Mouse (Mus musculus) cortical plate, adult 2 months (tissue): ENCODE results near the gene Kcnk5.

Experiments
- CTCF ChIP-seq: fragments of 200-500 bp; IDR thresholded peaks from 2 replicates; pipeline ENCODE4 v1.5.1; 2011; ENCODE audit warnings: mild to moderate bottlenecking, control low read depth, low read length; ENCODE audit not compliant: insufficient read depth; ENCODE audit errors: extremely low read depth
- POLR2A ChIP-seq: fragments of 200-500 bp; IDR thresholded peaks from 2 replicates; pipeline ENCODE4 v1.6.1; 2011; ENCODE audit warnings: mild to moderate bottlenecking, low read length, control low read depth; ENCODE audit not compliant: insufficient read depth; ENCODE audit errors: extremely low read depth

GRCm38 (mm10) chr14:20154937-20155336 is 26.7 kb downstream of the Kcnk5 start:
- TF ChIP-seq CTCF, result no peak
- TF ChIP-seq POLR2A, result no peak
